Mouse (Mus musculus) lung, postnatal 0 days (tissue): ENCODE results near the gene Pi4ka. TPM values are rescaled to one million over a fixed set of nuclear protein-coding genes. Genes with fewer than 3 reads are reported as not detected.

ENCODE experiments used
- ATAC-seq: fragments of 200-750 bp; cut with Nextera tagmentation; 2 replicates; pipeline ENCODE4 v1.8.0; 2017; ENCODE audit warnings: moderate library complexity
- DNase-seq: peaks from one replicate; pipeline ENCODE4 v3.0.0-alpha.2; 2016; ENCODE audit warnings: low spot score
- H3K27ac ChIP-seq: fragments of 300-500 bp; sonication (generic); 2 replicates; pipeline ENCODE4 v1.5.1; 2014; ENCODE audit warnings: antibody characterized with exemption, mild to moderate bottlenecking, low read length, mixed read lengths
- H3K27me3 ChIP-seq: fragments of 300-500 bp; sonication (generic); replicated peaks from 2 replicates; pipeline ENCODE4 v1.6.1; 2014; ENCODE audit warnings: low read length, mixed read lengths; ENCODE audit not compliant: insufficient read depth
- H3K36me3 ChIP-seq: fragments of 300-500 bp; sonication (generic); 2 replicates; pipeline ENCODE4 v1.6.1; 2014; ENCODE audit warnings: low read length, mixed read lengths; ENCODE audit not compliant: insufficient read depth
- H3K4me1 ChIP-seq: fragments of 300-500 bp; sonication (generic); 2 replicates; pipeline ENCODE4 v1.6.1; 2014; ENCODE audit warnings: antibody characterized with exemption, low read depth, low read length, mixed read lengths; ENCODE audit not compliant: insufficient read depth
- H3K4me2 ChIP-seq: fragments of 300-500 bp; sonication (generic); replicated peaks from 2 replicates; pipeline ENCODE4 v1.6.1; 2014; ENCODE audit warnings: low read depth, mild to moderate bottlenecking, low read length, moderate library complexity, mixed read lengths
- H3K4me3 ChIP-seq: fragments of 300-500 bp; sonication (generic); 2 replicates; pipeline ENCODE4 v1.5.1; 2014; ENCODE audit warnings: low read depth, low read length
- H3K9ac ChIP-seq: fragments of 300-500 bp; sonication (generic); replicated peaks from 2 replicates; pipeline ENCODE4 v1.6.1; 2014; ENCODE audit warnings: low read depth, mild to moderate bottlenecking
- H3K9me3 ChIP-seq: fragments of 300-500 bp; sonication (generic); 2 replicates; pipeline ENCODE4 v1.6.1; 2016; ENCODE audit warnings: low read length, mixed read lengths
- CTCF ChIP-seq: IDR thresholded peaks from 2 replicates; pipeline ENCODE4 v1.5.1; 2016; ENCODE audit warnings: antibody characterized with exemption, mild to moderate bottlenecking
- EP300 ChIP-seq: IDR thresholded peaks from 2 replicates; pipeline ENCODE4 v1.6.1; 2016; ENCODE audit warnings: antibody characterized with exemption, mild to moderate bottlenecking, control low read depth
- WGBS: fragments of 180-500 bp; shearing (Covaris S2); extraction: QIAGEN DNeasy Blood & Tissue Kit; methylation state at CpG from one replicate; pipeline ENCODE4 v1.1.7; 2014; 5-methylcytosine and 5-hydroxymethylcytosine counted together
- polyA plus RNA-seq: library from polyadenylated mRNA; unstranded; fragments of >200 nt; fragmentation: Nextera tagmentation; extraction: Ambion mirVana; gene quantifications from 2 replicates; pipeline ENCODE4 v1.2.1, GENCODE M21; 2015

Pi4ka gene
- 14.2 and 17.1 TPM in 2 replicates for polyA plus RNA-seq

DNA sequence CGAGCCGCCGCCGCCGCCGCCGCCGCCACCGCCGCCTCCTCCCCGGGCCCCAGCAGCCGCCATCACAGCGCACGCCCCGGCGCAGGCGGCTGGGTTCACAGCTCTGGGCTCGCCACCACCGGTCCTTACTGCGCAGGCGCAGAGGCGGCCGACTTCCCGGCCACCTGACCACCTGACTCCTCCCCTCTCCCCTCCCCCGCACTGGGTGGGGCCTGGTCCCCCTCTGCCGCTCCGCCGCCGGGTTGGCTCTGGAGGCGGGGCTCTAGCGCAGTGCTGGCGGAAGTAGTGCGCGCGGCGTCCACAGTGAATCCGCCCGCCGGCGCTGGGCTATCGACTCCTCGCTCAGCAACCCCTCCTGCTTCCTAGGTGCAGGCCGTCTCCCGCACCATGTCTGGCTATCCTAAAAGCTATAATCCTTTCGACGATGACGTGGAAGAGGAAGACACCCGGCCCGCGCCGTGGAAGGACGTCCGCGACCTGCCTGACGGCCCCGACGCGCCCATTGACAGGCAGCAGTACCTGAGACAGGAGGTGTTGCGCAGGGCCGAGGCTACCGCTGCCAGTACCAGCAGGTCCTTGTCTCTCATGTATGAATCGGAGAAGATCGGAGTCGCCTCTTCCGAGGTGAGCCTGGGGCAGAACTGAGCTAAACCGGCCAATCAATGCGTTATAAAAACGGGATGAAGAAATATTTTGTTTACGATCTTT is at the start of gene Pi4ka, which contains the start of gene Snap29:
Gene Pi4ka (minus strand): TSS at position 579 of the 708 bp plus-strand sequence.
Gene Snap29 (plus strand): TSS at position 251 of the 708 bp plus-strand sequence.
- H3K4me2 ChIP-seq = peak within 1 kb of the TSS; percentile 75
- ATAC-seq (peak; percentile 99), DNase-seq (peak; percentile 99)
- H3K4me1 ChIP-seq = peaks cover 14% of the 10 kb centered on the region; the same call in 1 of the 2 replicates
- under 1% methylated on average over 43 of the region's 69 CpGs for WGBS
- no peaks in the 10 kb centered on the region for H3K9me3 ChIP-seq
- H3K27ac ChIP-seq = peak within 1 kb of the TSS; percentile 74
- H3K4me3 ChIP-seq = peak within 1 kb of the TSS; percentile 80
- TF ChIP-seq EP300 (no peak), CTCF (0 out of 2 replicates have a peak, but pooled peaks have one; percentile 12)
- peak within 1 kb of the TSS; percentile 78 for H3K9ac ChIP-seq
- no peaks in the 10 kb centered on the region for H3K27me3 ChIP-seq
- no peaks in the 10 kb centered on the region for H3K36me3 ChIP-seq

DNA sequence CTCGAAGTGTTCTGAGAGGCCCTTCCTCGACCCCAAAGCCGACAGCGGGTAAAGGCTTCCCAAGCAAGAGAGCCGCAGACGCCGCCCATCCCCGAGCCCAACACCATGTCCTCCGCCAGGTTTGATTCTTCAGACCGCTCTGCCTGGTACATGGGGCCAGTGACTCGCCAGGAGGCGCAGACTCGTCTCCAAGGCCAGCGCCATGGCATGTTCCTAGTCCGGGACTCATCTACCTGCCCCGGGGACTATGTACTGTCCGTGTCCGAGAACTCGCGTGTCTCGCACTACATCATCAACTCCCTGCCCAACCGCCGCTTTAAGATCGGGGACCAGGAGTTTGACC is 46.2 kb upstream of the Pi4ka start:
- peak overlapping the region; percentile 86 for H3K27ac ChIP-seq
- no peak for TF ChIP-seq EP300
- TF ChIP-seq CTCF = 0 out of 2 replicates have a peak, but pooled peaks have one; percentile 21
- H3K4me3 ChIP-seq = peak overlapping the region; percentile 81
- H3K4me2 ChIP-seq = peak overlapping the region; percentile 76
- no peaks in the 10 kb centered on the region for H3K27me3 ChIP-seq
- ATAC-seq (peak; percentile 18), DNase-seq (peak; percentile 47)
- WGBS = under 1% methylated on average over 24 of the region's 24 CpGs
- H3K9me3 ChIP-seq = no peaks in the 10 kb centered on the region
- H3K9ac ChIP-seq = peak overlapping the region; percentile 71
- H3K36me3 ChIP-seq = no peaks in the 10 kb centered on the region
- H3K4me1 ChIP-seq = no peaks in the 10 kb centered on the region

DNA sequence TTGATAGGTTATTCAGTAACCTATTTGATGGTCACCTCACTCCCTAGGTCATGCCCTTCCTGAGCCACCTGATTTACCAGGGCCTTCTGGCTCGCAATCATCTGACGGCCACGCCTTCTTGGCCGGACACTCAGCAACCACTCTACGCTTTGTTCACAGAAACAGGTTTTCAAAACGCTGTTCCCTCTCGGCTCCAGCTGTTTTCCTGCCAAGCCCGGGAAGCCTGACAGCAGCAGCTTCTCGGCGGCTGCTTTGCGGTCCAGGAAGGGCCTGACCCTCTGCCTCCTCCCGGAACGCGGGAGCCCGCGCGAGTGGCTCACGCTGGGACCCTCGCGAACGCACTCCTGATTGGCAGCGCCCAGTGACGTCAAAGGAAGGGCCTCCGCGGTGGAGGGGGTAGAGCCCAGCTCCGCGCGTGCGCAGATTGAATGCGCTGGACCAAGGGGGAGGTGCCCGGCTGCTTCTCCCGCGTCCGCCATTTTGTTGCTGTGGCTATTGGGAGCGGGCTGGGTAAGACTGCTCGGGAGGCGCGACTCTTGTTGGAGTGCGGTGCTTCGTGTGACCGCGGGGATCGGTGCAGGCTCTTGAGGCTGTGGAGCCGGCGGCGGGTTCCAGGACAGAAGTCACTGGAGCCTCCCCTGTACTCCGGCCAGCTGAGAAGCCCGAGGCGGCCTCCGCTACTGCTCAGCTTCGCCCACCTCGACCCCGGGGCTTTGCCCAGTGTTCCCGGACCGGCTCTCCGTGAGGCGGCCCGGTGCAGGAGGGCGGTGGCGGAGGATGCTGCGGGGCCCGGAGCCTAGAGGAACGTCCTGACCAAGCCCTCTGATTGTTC is 45.6 kb upstream of the Pi4ka start, which contains the start of gene Crkl:
Gene Crkl (plus strand): TSS at position 447 of the 832 bp plus-strand sequence.
- Histone ChIP-seq H3K27me3 (no peaks in the 10 kb centered on the region), H3K9ac (peak within 1 kb of the TSS; percentile 71), H3K9me3 (no peaks in the 10 kb centered on the region), H3K4me3 (peak within 1 kb of the TSS; percentile 81), H3K27ac (peak within 1 kb of the TSS; percentile 86), H3K4me1 (no peaks in the 10 kb centered on the region), H3K36me3 (no peaks in the 10 kb centered on the region), H3K4me2 (peak within 1 kb of the TSS; percentile 76)
- TF ChIP-seq CTCF = no peak
- TF ChIP-seq EP300 = no peak
- ATAC-seq (peak; percentile 98), DNase-seq (peak; percentile 99)
- WGBS = under 1% methylated on average over 61 of the region's 63 CpGs

GRCm38 (mm10) chr16:17432576-17432975 is 26.5 kb upstream of the Pi4ka start:
- TF ChIP-seq EP300 (no peak), CTCF (peak; percentile 64)
- peak; percentile 35 for DNase-seq
- WGBS = 41% methylated on average over 2 of the region's 2 CpGs

DNA sequence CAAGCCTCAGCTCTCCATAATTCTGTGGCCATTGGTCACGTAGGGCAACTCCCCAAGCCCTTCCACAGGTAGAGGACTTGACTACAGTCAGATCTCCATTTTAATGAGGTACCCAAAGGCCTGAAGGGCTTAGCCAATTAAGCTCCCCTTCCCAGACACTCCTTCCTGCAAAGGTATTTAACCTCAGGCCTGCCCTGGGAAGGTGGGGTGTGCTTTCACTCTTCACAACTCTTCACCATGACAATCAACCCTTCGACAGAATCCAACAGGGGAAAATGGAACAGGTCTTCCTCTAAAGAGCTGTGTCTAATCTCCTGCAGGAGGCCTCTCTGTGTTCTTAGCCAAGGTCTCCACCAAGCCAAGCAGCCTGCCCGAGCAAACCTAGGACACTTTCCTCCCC is 16.9 kb upstream of the Pi4ka start:
- H3K4me2 ChIP-seq = no peak overlapping the region
- H3K27me3 ChIP-seq = no peaks in the 10 kb centered on the region
- H3K36me3 ChIP-seq = peaks cover 27% of the 10 kb centered on the region; the same call in 1 of the 2 replicates
- 71% methylated on average over 3 of the region's 3 CpGs for WGBS
- no peak for TF ChIP-seq EP300
- no peak for TF ChIP-seq CTCF
- H3K4me1 ChIP-seq = no peaks in the 10 kb centered on the region
- no peak overlapping the region for H3K4me3 ChIP-seq
- no peak overlapping the region for H3K9ac ChIP-seq
- no peak for DNase-seq
- no peak overlapping the region for H3K27ac ChIP-seq
- H3K9me3 ChIP-seq = no peaks in the 10 kb centered on the region
- ATAC-seq = no peak

More at GRCm38 (mm10) chr16:17432576-17432975, 26.5 kb upstream of the Pi4ka start:
- H3K36me3 ChIP-seq = peaks cover 6% of the 10 kb centered on the region; the same call in 1 of the 2 replicates
- no peaks in the 10 kb centered on the region for H3K9me3 ChIP-seq
- H3K27ac ChIP-seq = no peak overlapping the region
- no peak for ATAC-seq
- H3K4me1 ChIP-seq = no peaks in the 10 kb centered on the region
- H3K27me3 ChIP-seq = no peaks in the 10 kb centered on the region
- H3K4me3 ChIP-seq = no peak overlapping the region
- H3K9ac ChIP-seq = no peak overlapping the region
- no peak overlapping the region for H3K4me2 ChIP-seq

GRCm38 (mm10) chr16:17410209-17410608 is 4.1 kb upstream of the Pi4ka start:
- ATAC-seq (no peak), DNase-seq (no peak)
- Histone ChIP-seq H3K27ac (no peak overlapping the region), H3K4me1 (peaks cover 14% of the 10 kb centered on the region; the same call in 1 of the 2 replicates), H3K36me3 (no peaks in the 10 kb centered on the region), H3K9ac (no peak overlapping the region), H3K4me2 (no peak overlapping the region), H3K4me3 (no peak overlapping the region), H3K27me3 (no peaks in the 10 kb centered on the region), H3K9me3 (no peaks in the 10 kb centered on the region)
- 17% methylated on average over 4 of the region's 4 CpGs for WGBS
- TF ChIP-seq CTCF (no peak), EP300 (no peak)
